Mouse (Mus musculus): ENCODE results near the gene Drd1.

Drd1 gene

GRCm38 (mm10) chr13:54073491-54073890, 18.0 kb upstream of the Drd1 start:
- DNase-seq (ENCODE audit: low read depth, low spot score), result no peak

GRCm38 (mm10) chr13:54073066-54073465, 17.6 kb upstream of the Drd1 start:
- DNase-seq (ENCODE audit: low read depth, low spot score), result no peak

GRCm38 (mm10) chr13:54072526-54073057, 17.1 kb upstream of the Drd1 start:
- no peak for DNase-seq (ENCODE audit: low read depth, low spot score)

GRCm38 (mm10) chr13:54071606-54072331, 16.3 kb upstream of the Drd1 start, which contains the start of gene Sfxn1:
Gene Sfxn1, plus strand, starts transcription at chr13:54071869.
- peak; percentile 87 for DNase-seq (ENCODE audit: low read depth, low spot score)

- no peak for DNase-seq (ENCODE audit: low read depth, low spot score)
Measured at GRCm38 (mm10) chr13:54071011-54071410, 15.5 kb upstream of the Drd1 start.

- DNase-seq (ENCODE audit: low read depth, low spot score), result peak; percentile 63
Measured at GRCm38 (mm10) chr13:54067617-54068166, 12.2 kb upstream of the Drd1 start.

GRCm38 (mm10) chr13:54066081-54066746, 10.7 kb upstream of the Drd1 start:
- no peak for DNase-seq (ENCODE audit: low read depth, low spot score)

- DNase-seq (ENCODE audit: low read depth, low spot score), result peak; percentile 34
Measured at GRCm38 (mm10) chr13:54063292-54063691, 7.8 kb upstream of the Drd1 start.

GRCm38 (mm10) chr13:54062068-54062467, 6.6 kb upstream of the Drd1 start:
- DNase-seq (ENCODE audit: low read depth, low spot score), result no peak

GRCm38 (mm10) chr13:54054962-54055361, 543 bp downstream of the Drd1 start:
- peak; percentile 15 for DNase-seq (ENCODE audit: low read depth, low spot score)

- no peak for DNase-seq (ENCODE audit: low read depth, low spot score)
Measured at GRCm38 (mm10) chr13:54051641-54052040, 3.9 kb downstream of the Drd1 start.

- DNase-seq (ENCODE audit: low read depth, low spot score), result no peak
Measured at GRCm38 (mm10) chr13:54048679-54049352, 6.7 kb downstream of the Drd1 start.

- DNase-seq (ENCODE audit: low read depth, low spot score), result no peak
Measured at GRCm38 (mm10) chr13:54040256-54040655, 15.2 kb downstream of the Drd1 start.

- DNase-seq (ENCODE audit: low read depth, low spot score), result no peak
Measured at GRCm38 (mm10) chr13:54037936-54038335, 17.6 kb downstream of the Drd1 start.

GRCm38 (mm10) chr13:54035541-54035940, 20.0 kb downstream of the Drd1 start:
- peak; percentile 70 for DNase-seq (ENCODE audit: low read depth, low spot score)

GRCm38 (mm10) chr13:54033653-54034052, 21.9 kb downstream of the Drd1 start:
- no peak for DNase-seq (ENCODE audit: low read depth, low spot score)

- DNase-seq (ENCODE audit: low read depth, low spot score), result no peak
Measured at GRCm38 (mm10) chr13:54027079-54027478, 28.4 kb downstream of the Drd1 start.

GRCm38 (mm10) chr13:54023311-54023710, 32.2 kb downstream of the Drd1 start:
- no peak for DNase-seq (ENCODE audit: low read depth, low spot score)

GRCm38 (mm10) chr13:54008716-54009115, 46.8 kb downstream of the Drd1 start:
- no peak for DNase-seq (ENCODE audit: low read depth, low spot score)
